Mouse (Mus musculus) limb, embryonic 12.5 days (tissue): Measurements from ENCODE around the gene Kdelr1. TPM values are rescaled to one million over a fixed set of nuclear protein-coding genes. Genes with fewer than 3 reads are reported as not detected.
"Not testable (repeated sequence)": the region's sequence is repeated elsewhere in the genome, so short reads cannot be mapped to it uniquely, and the experiment has no call there.

Experiments used
- ATAC-seq: fragments of 200-750 bp; cut with Nextera tagmentation; 2 replicates; pipeline ENCODE4 v1.8.0; 2017; ENCODE audit warnings: low read depth, moderate TSS enrichment; ENCODE audit not compliant: insufficient number of reproducible peaks, insufficient read depth, low FRiP score, low TSS enrichment
- H3K27ac ChIP-seq: fragments of 300-500 bp; sonication (generic); 2 replicates; pipeline ENCODE4 v1.5.1; 2016; ENCODE audit warnings: mild to moderate bottlenecking, moderate library complexity
- H3K27me3 ChIP-seq: fragments of 300-500 bp; sonication (generic); 2 replicates; pipeline ENCODE4 v1.6.1; 2016; ENCODE audit warnings: mild to moderate bottlenecking, moderate library complexity
- H3K36me3 ChIP-seq: fragments of 300-500 bp; sonication (generic); 2 replicates; pipeline ENCODE4 v1.6.1; 2016; ENCODE audit warnings: mild to moderate bottlenecking, moderate library complexity
- H3K4me1 ChIP-seq: fragments of 300-500 bp; sonication (generic); replicated peaks from 2 replicates; pipeline ENCODE4 v1.6.1; 2016
- H3K4me2 ChIP-seq: fragments of 300-500 bp; sonication (generic); 2 replicates; pipeline ENCODE4 v1.6.1; 2016; ENCODE audit warnings: mild to moderate bottlenecking, moderate library complexity
- H3K4me3 ChIP-seq: fragments of 300-500 bp; sonication (generic); replicated peaks from 2 replicates; pipeline ENCODE4 v1.5.1; 2016; ENCODE audit warnings: mild to moderate bottlenecking
- H3K9ac ChIP-seq: fragments of 300-500 bp; sonication (generic); replicated peaks from 2 replicates; pipeline ENCODE4 v1.6.1; 2016; ENCODE audit warnings: mild to moderate bottlenecking, moderate library complexity
- H3K9me3 ChIP-seq: fragments of 300-500 bp; sonication (generic); 2 replicates; pipeline ENCODE4 v1.6.1; 2016; ENCODE audit warnings: mild to moderate bottlenecking, moderate library complexity
- WGBS: fragments of 180-500 bp; shearing (Covaris S2); methylation state at CpG from one replicate; pipeline ENCODE4 v1.1.7; 2016; 5-methylcytosine and 5-hydroxymethylcytosine counted together
- polyA plus RNA-seq: library from polyadenylated mRNA; unstranded; fragments of >200 nt; fragmentation: Nextera tagmentation; extraction: Ambion mirVana; gene quantifications from 2 replicates; pipeline ENCODE4 v1.2.1, GENCODE M21; 2016

Gene Kdelr1
- polyA plus RNA-seq, 1 experiment from 2014 or later, result 65.6 TPM

- Histone ChIP-seq H3K9ac (peak overlapping the region; percentile 60), H3K4me2 (peak overlapping the region; percentile 65), H3K4me3 (peak overlapping the region; percentile 34), H3K4me1 (peaks cover 58% of the 10 kb centered on the region), H3K27ac (no peak overlapping the region), H3K27me3 (peaks cover 61% of the 10 kb centered on the region), H3K36me3 (peaks cover 16% of the 10 kb centered on the region), H3K9me3 (no peaks in the 10 kb centered on the region)
- no peak for ATAC-seq
- WGBS, result under 1% methylated on average over 30 of the region's 30 CpGs
Measured at GRCm38 (mm10) chr7:45870282-45871058, 2.1 kb upstream of the Kdelr1 start.

- H3K27ac ChIP-seq, result peak overlapping the region; percentile 89
- peaks cover 43% of the 10 kb centered on the region for H3K4me1 ChIP-seq
- WGBS, result 3% methylated on average over 28 of the region's 28 CpGs
- H3K27me3 ChIP-seq, result peaks cover 39% of the 10 kb centered on the region
- peak overlapping the region; percentile 72 for H3K4me3 ChIP-seq
- peaks cover 42% of the 10 kb centered on the region for H3K36me3 ChIP-seq
- H3K9me3 ChIP-seq, result no peaks in the 10 kb centered on the region
- peak; percentile 22 for ATAC-seq
- peak overlapping the region; percentile 76 for H3K4me2 ChIP-seq
- H3K9ac ChIP-seq, result peak overlapping the region; percentile 96
Measured at GRCm38 (mm10) chr7:45873061-45873947, 732 bp downstream of the Kdelr1 start.

GRCm38 (mm10) chr7:45876895-45877294, 4.3 kb downstream of the Kdelr1 start:
- no peak overlapping the region for H3K4me2 ChIP-seq
- ATAC-seq, result no peak
- no peak overlapping the region for H3K4me3 ChIP-seq
- H3K27ac ChIP-seq, result no peak overlapping the region
- WGBS, result 94% methylated on average over 7 of the region's 7 CpGs
- peaks cover 78% of the 10 kb centered on the region for H3K36me3 ChIP-seq
- peaks cover 3% of the 10 kb centered on the region for H3K27me3 ChIP-seq
- peaks cover 17% of the 10 kb centered on the region for H3K4me1 ChIP-seq
- 0 out of 2 replicates have a peak, but pooled peaks cover 4% of the 10 kb centered on the region for H3K9me3 ChIP-seq
- no peak overlapping the region for H3K9ac ChIP-seq

GRCm38 (mm10) chr7:45878278-45878677, 5.7 kb downstream of the Kdelr1 start, which contains the start of gene Grin2d:
Gene Grin2d, minus strand, starts transcription at chr7:45878378.
- H3K9me3 ChIP-seq, H3K27me3 ChIP-seq, H3K4me3 ChIP-seq, H3K9ac ChIP-seq, H3K4me2 ChIP-seq, ATAC-seq, H3K27ac ChIP-seq: not testable (repeated sequence)
- peaks cover 92% of the 10 kb centered on the region for H3K36me3 ChIP-seq
- 100% methylated on average over 1 of the region's 1 CpGs for WGBS
- peaks cover 17% of the 10 kb centered on the region for H3K4me1 ChIP-seq

GRCm38 (mm10) chr7:45880531-45880930, 8.0 kb downstream of the Kdelr1 start:
- no peaks in the 10 kb centered on the region for H3K4me1 ChIP-seq
- no peak overlapping the region for H3K9ac ChIP-seq
- no peak overlapping the region for H3K4me2 ChIP-seq
- H3K27ac ChIP-seq, result no peak overlapping the region
- no peak overlapping the region for H3K4me3 ChIP-seq
- H3K9me3 ChIP-seq, result 0 out of 2 replicates have a peak, but pooled peaks cover 4% of the 10 kb centered on the region
- H3K27me3 ChIP-seq, result no peaks in the 10 kb centered on the region
- no peak for ATAC-seq
- 97% methylated on average over 4 of the region's 4 CpGs for WGBS
- H3K36me3 ChIP-seq, result peaks cover 98% of the 10 kb centered on the region

- H3K4me2 ChIP-seq, result no peak overlapping the region
- no peaks in the 10 kb centered on the region for H3K27me3 ChIP-seq
- no peak for ATAC-seq
- no peak overlapping the region for H3K9ac ChIP-seq
- no peaks in the 10 kb centered on the region for H3K4me1 ChIP-seq
- no peak overlapping the region for H3K27ac ChIP-seq
- no peak overlapping the region for H3K4me3 ChIP-seq
- WGBS, result 90% methylated on average over 2 of the region's 2 CpGs
- H3K9me3 ChIP-seq, result 0 out of 2 replicates have a peak, but pooled peaks cover 4% of the 10 kb centered on the region
- H3K36me3 ChIP-seq, result peaks cover 97% of the 10 kb centered on the region
Measured at GRCm38 (mm10) chr7:45881011-45881410, 8.4 kb downstream of the Kdelr1 start.

- H3K27ac ChIP-seq, result no peak overlapping the region
- no peaks in the 10 kb centered on the region for H3K9me3 ChIP-seq
- H3K27me3 ChIP-seq, result no peaks in the 10 kb centered on the region
- no peak overlapping the region for H3K4me2 ChIP-seq
- H3K4me3 ChIP-seq, result no peak overlapping the region
- no peaks in the 10 kb centered on the region for H3K4me1 ChIP-seq
- peaks cover 37% of the 10 kb centered on the region for H3K36me3 ChIP-seq
- no peak overlapping the region for H3K9ac ChIP-seq
- ATAC-seq, result no peak
- WGBS, result 65% methylated on average over 3 of the region's 3 CpGs
Measured at GRCm38 (mm10) chr7:45887246-45887645, 14.7 kb downstream of the Kdelr1 start.

- Histone ChIP-seq H3K27ac (no peak overlapping the region), H3K4me3 (no peak overlapping the region), H3K27me3 (no peaks in the 10 kb centered on the region), H3K9ac (no peak overlapping the region), H3K36me3 (no peaks in the 10 kb centered on the region), H3K4me2 (no peak overlapping the region), H3K4me1 (no peaks in the 10 kb centered on the region), H3K9me3 (no peaks in the 10 kb centered on the region)
- WGBS, result 86% methylated on average over 2 of the region's 2 CpGs
- no peak for ATAC-seq
Measured at GRCm38 (mm10) chr7:45892651-45893050, 20.1 kb downstream of the Kdelr1 start.

GRCm38 (mm10) chr7:45895931-45896516, 23.5 kb downstream of the Kdelr1 start:
- H3K27ac ChIP-seq, result no peak overlapping the region
- 76% methylated on average over 6 of the region's 6 CpGs for WGBS
- ATAC-seq, result 0 out of 2 replicates have a peak, but pooled peaks have one; percentile 2

GRCm38 (mm10) chr7:45896517-45897257, 24.1 kb downstream of the Kdelr1 start, which contains the start of the genes Syngr4 and Tmem143:
Gene Syngr4, minus strand, starts transcription at chr7:45896714.
Gene Tmem143, plus strand, starts transcription at chr7:45896941.
- peak within 1 kb of the TSS; percentile 65 for H3K9ac ChIP-seq
- no peaks in the 10 kb centered on the region for H3K27me3 ChIP-seq
- no peaks in the 10 kb centered on the region for H3K36me3 ChIP-seq
- H3K9me3 ChIP-seq, result no peaks in the 10 kb centered on the region
- peak within 1 kb of the TSS; percentile 50 for H3K4me3 ChIP-seq
- ATAC-seq, result peak; percentile 86
- H3K4me1 ChIP-seq, result no peaks in the 10 kb centered on the region
- under 1% methylated on average over 40 of the region's 40 CpGs for WGBS
- H3K27ac ChIP-seq, result peak within 1 kb of the TSS; percentile 68
- H3K4me2 ChIP-seq, result peak within 1 kb of the TSS; percentile 76

More at GRCm38 (mm10) chr7:45895931-45896516, 23.5 kb downstream of the Kdelr1 start:
- Histone ChIP-seq H3K4me3 (peak overlapping the region; percentile 29), H3K36me3 (no peaks in the 10 kb centered on the region), H3K27me3 (no peaks in the 10 kb centered on the region), H3K4me2 (peak overlapping the region; percentile 49), H3K9ac (no peak overlapping the region), H3K4me1 (no peaks in the 10 kb centered on the region), H3K9me3 (no peaks in the 10 kb centered on the region)
